Mouse (Mus musculus) forebrain, embryonic 14.5 days (tissue): ENCODE results near the gene Raf1. TPM values are rescaled to one million over a fixed set of nuclear protein-coding genes. Genes with fewer than 3 reads are reported as not detected.

ENCODE experiments used
- ATAC-seq: fragments of 200-750 bp; cut with Nextera tagmentation; 2 replicates; pipeline ENCODE4 v1.8.0; 2017; ENCODE audit warnings: mild to moderate bottlenecking, moderate library complexity
- DNase-seq: peaks from one replicate; pipeline ENCODE4 v3.0.0-alpha.2; 2015; ENCODE audit warnings: low spot score
- H3K27ac ChIP-seq: fragments of 300-500 bp; sonication (generic); 2 replicates; pipeline ENCODE4 v1.5.1; 2014; ENCODE audit warnings: low read depth, mild to moderate bottlenecking, control low read depth, low read length, moderate library complexity
- H3K27me3 ChIP-seq: fragments of 300-500 bp; sonication (generic); replicated peaks from 2 replicates; pipeline ENCODE4 v1.6.1; 2014; ENCODE audit warnings: low read length, control low read depth, mixed read lengths; ENCODE audit not compliant: control insufficient read depth, insufficient read depth
- H3K36me3 ChIP-seq: fragments of 300-500 bp; sonication (generic); 2 replicates; pipeline ENCODE4 v1.6.1; 2014; ENCODE audit warnings: low read length, control low read depth; ENCODE audit not compliant: control insufficient read depth, insufficient read depth
- H3K4me1 ChIP-seq: fragments of 300-500 bp; sonication (generic); 2 replicates; pipeline ENCODE4 v1.6.1; 2014; ENCODE audit warnings: antibody characterized with exemption, low read length, control low read depth; ENCODE audit not compliant: control insufficient read depth, insufficient read depth
- H3K4me2 ChIP-seq: fragments of 300-500 bp; sonication (generic); 2 replicates; pipeline ENCODE4 v1.6.1; 2014; ENCODE audit warnings: mild to moderate bottlenecking, control low read depth, low read length
- H3K4me3 ChIP-seq: fragments of 300-500 bp; sonication (generic); 2 replicates; pipeline ENCODE4 v1.5.1; 2014; ENCODE audit warnings: low read depth, low read length, control low read depth
- H3K9ac ChIP-seq: fragments of 300-500 bp; sonication (generic); 2 replicates; pipeline ENCODE4 v1.6.1; 2014; ENCODE audit warnings: mild to moderate bottlenecking, low read length, control low read depth, moderate library complexity
- H3K9me3 ChIP-seq: fragments of 300-500 bp; sonication (generic); replicated peaks from 2 replicates; pipeline ENCODE4 v1.6.1; 2016; ENCODE audit warnings: low read length, control low read depth, mixed read lengths; ENCODE audit not compliant: control insufficient read depth
- WGBS: fragments of 180-500 bp; shearing (Covaris S2); extraction: QIAGEN DNeasy Blood & Tissue Kit; methylation state at CpG from one replicate; pipeline ENCODE4 v1.1.7; 2014; 5-methylcytosine and 5-hydroxymethylcytosine counted together
- polyA plus RNA-seq: library from polyadenylated mRNA; unstranded; fragments of >200 nt; fragmentation: Nextera tagmentation; extraction: Ambion mirVana; gene quantifications from 2 replicates; pipeline ENCODE4 v1.2.1, GENCODE M21; 2014

The Raf1 gene
- polyA plus RNA-seq, 1 experiment from 2014 or later = 150 TPM

- ATAC-seq (no peak), DNase-seq (no peak)
- Histone ChIP-seq H3K4me3 (no peak overlapping the region), H3K9ac (no peak overlapping the region), H3K36me3 (peaks cover 59% of the 10 kb centered on the region), H3K27me3 (no peaks in the 10 kb centered on the region), H3K4me2 (no peak overlapping the region), H3K9me3 (no peaks in the 10 kb centered on the region), H3K27ac (no peak overlapping the region), H3K4me1 (no peaks in the 10 kb centered on the region)
- WGBS = 95% methylated on average over 5 of the region's 5 CpGs
Measured at GRCm38 (mm10) chr6:115610301-115610700, 66.1 kb downstream of the Raf1 start.

- DNase-seq (peak; percentile 36), ATAC-seq (no peak)
Measured at GRCm38 (mm10) chr6:115609121-115609520, 67.3 kb downstream of the Raf1 start.

GRCm38 (mm10) chr6:115607429-115607828, 69.0 kb downstream of the Raf1 start:
- peaks cover 32% of the 10 kb centered on the region for H3K36me3 ChIP-seq
- H3K4me2 ChIP-seq = no peak overlapping the region
- 75% methylated on average over 4 of the region's 4 CpGs for WGBS
- H3K9ac ChIP-seq = no peak overlapping the region; the same call in 1 of the 2 replicates
- no peaks in the 10 kb centered on the region for H3K27me3 ChIP-seq
- no peak overlapping the region for H3K27ac ChIP-seq
- no peaks in the 10 kb centered on the region for H3K9me3 ChIP-seq
- no peak overlapping the region for H3K4me3 ChIP-seq
- DNase-seq = no peak
- peaks cover 6% of the 10 kb centered on the region for H3K4me1 ChIP-seq
- ATAC-seq = no peak

More at GRCm38 (mm10) chr6:115609121-115609520, 67.3 kb downstream of the Raf1 start:
- Histone ChIP-seq H3K9ac (no peak overlapping the region), H3K9me3 (no peaks in the 10 kb centered on the region), H3K27me3 (no peaks in the 10 kb centered on the region), H3K4me3 (no peak overlapping the region), H3K36me3 (peaks cover 48% of the 10 kb centered on the region), H3K4me1 (no peaks in the 10 kb centered on the region), H3K4me2 (no peak overlapping the region), H3K27ac (no peak overlapping the region)
- 72% methylated on average over 3 of the region's 3 CpGs for WGBS

- DNase-seq (no peak), ATAC-seq (no peak)
- peaks cover 23% of the 10 kb centered on the region for H3K36me3 ChIP-seq
- H3K9ac ChIP-seq = no peak overlapping the region
- H3K9me3 ChIP-seq = no peaks in the 10 kb centered on the region
- no peak overlapping the region for H3K4me2 ChIP-seq
- H3K27me3 ChIP-seq = no peaks in the 10 kb centered on the region
- WGBS = 86% methylated on average over 1 of the region's 1 CpGs
- peaks cover 8% of the 10 kb centered on the region for H3K4me1 ChIP-seq
- H3K27ac ChIP-seq = no peak overlapping the region
- H3K4me3 ChIP-seq = no peak overlapping the region
Measured at GRCm38 (mm10) chr6:115606461-115606860, 70.0 kb downstream of the Raf1 start.

- Histone ChIP-seq H3K9ac (peak within 1 kb of the TSS; percentile 88), H3K4me1 (peaks cover 8% of the 10 kb centered on the region), H3K9me3 (no peaks in the 10 kb centered on the region), H3K4me2 (peak within 1 kb of the TSS; percentile 67), H3K4me3 (peak within 1 kb of the TSS; percentile 75), H3K36me3 (0 out of 2 replicates have a peak, but pooled peaks cover 4% of the 10 kb centered on the region), H3K27ac (peak within 1 kb of the TSS; percentile 48; the same call in 1 of the 2 replicates), H3K27me3 (no peaks in the 10 kb centered on the region)
- WGBS = under 1% methylated on average over 60 of the region's 61 CpGs
- ATAC-seq (peak; percentile 95), DNase-seq (peak; percentile 87)
Measured at GRCm38 (mm10) chr6:115601715-115602523, 74.5 kb downstream of the Raf1 start, which contains the start of gene Mkrn2. Mkrn2 (plus strand) TSS chr6:115601902.

GRCm38 (mm10) chr6:115601322-115601714, 75.1 kb downstream of the Raf1 start:
- peak; percentile 10; the same call in 1 of the 2 replicates for ATAC-seq
- Histone ChIP-seq H3K27ac (no peak overlapping the region), H3K4me1 (peaks cover 8% of the 10 kb centered on the region), H3K9ac (0 out of 2 replicates have a peak overlapping the region, but pooled peaks have one; percentile 88), H3K4me2 (peak overlapping the region; percentile 67; the same call in 1 of the 2 replicates), H3K27me3 (no peaks in the 10 kb centered on the region), H3K9me3 (no peaks in the 10 kb centered on the region), H3K36me3 (0 out of 2 replicates have a peak, but pooled peaks cover 4% of the 10 kb centered on the region), H3K4me3 (peak overlapping the region; percentile 75)
- WGBS = 67% methylated on average over 4 of the region's 4 CpGs
- DNase-seq = no peak

GRCm38 (mm10) chr6:115595667-115596066, 80.8 kb downstream of the Raf1 start:
- Histone ChIP-seq H3K4me1 (no peaks in the 10 kb centered on the region), H3K27me3 (no peaks in the 10 kb centered on the region), H3K36me3 (no peaks in the 10 kb centered on the region), H3K9ac (no peak overlapping the region), H3K4me2 (no peak overlapping the region), H3K27ac (no peak overlapping the region), H3K4me3 (no peak overlapping the region), H3K9me3 (no peaks in the 10 kb centered on the region)
- ATAC-seq (no peak), DNase-seq (no peak)
- 68% methylated on average over 3 of the region's 3 CpGs for WGBS

GRCm38 (mm10) chr6:115594463-115594862, 82.0 kb downstream of the Raf1 start:
- 84% methylated on average over 3 of the region's 3 CpGs for WGBS
- Histone ChIP-seq H3K36me3 (no peaks in the 10 kb centered on the region), H3K9ac (no peak overlapping the region)

GRCm38 (mm10) chr6:115593252-115593651, 83.2 kb downstream of the Raf1 start:
- Histone ChIP-seq H3K4me3 (no peak overlapping the region), H3K4me2 (no peak overlapping the region), H3K27me3 (no peaks in the 10 kb centered on the region), H3K9me3 (no peaks in the 10 kb centered on the region), H3K36me3 (no peaks in the 10 kb centered on the region), H3K27ac (no peak overlapping the region), H3K9ac (no peak overlapping the region), H3K4me1 (no peaks in the 10 kb centered on the region)
- ATAC-seq = no peak
- no peak for DNase-seq
- 69% methylated on average over 4 of the region's 4 CpGs for WGBS

More at GRCm38 (mm10) chr6:115594463-115594862, 82.0 kb downstream of the Raf1 start:
- no peaks in the 10 kb centered on the region for H3K9me3 ChIP-seq
- no peak overlapping the region for H3K4me3 ChIP-seq
- H3K4me1 ChIP-seq = no peaks in the 10 kb centered on the region
- no peaks in the 10 kb centered on the region for H3K27me3 ChIP-seq
- no peak for DNase-seq
- no peak overlapping the region for H3K4me2 ChIP-seq
- no peak overlapping the region for H3K27ac ChIP-seq
- no peak for ATAC-seq
